Mouse (Mus musculus): ENCODE results near the gene Pcsk6. TPM values are rescaled to one million over a fixed set of nuclear protein-coding genes. Genes with fewer than 3 reads are reported as not detected.
"Not testable (repeated sequence)": the region's sequence is repeated elsewhere in the genome, so short reads cannot be mapped to it uniquely, and the experiment has no call there.

Gene Pcsk6
- polyA plus RNA-seq, 1 experiment from 2014 or later: 0.51 TPM

- ATAC-seq (ENCODE audit: low read depth) (no peak), DNase-seq (no peak)
- H3K4me2 ChIP-seq: no peak overlapping the region
- H3K27me3 ChIP-seq: no peaks in the 10 kb centered on the region
- H3K9ac ChIP-seq: no peak overlapping the region
- no peak overlapping the region for H3K4me3 ChIP-seq (replicated peaks)
- H3K4me1 ChIP-seq (replicated peaks): peaks cover 6% of the 10 kb centered on the region; the same call in 1 of the 2 replicates
- 63% methylated on average over 3 of the region's 3 CpGs for WGBS (ENCODE audit: insufficient replicate concordance)
- no peak overlapping the region for H3K27ac ChIP-seq
- no peaks in the 10 kb centered on the region for H3K36me3 ChIP-seq
- H3K9me3 ChIP-seq (replicated peaks): no peaks in the 10 kb centered on the region
Observed at GRCm38 (mm10) chr7:65913088-65913610, 51.6 kb downstream of the Pcsk6 start.

- no peaks in the 10 kb centered on the region for H3K27me3 ChIP-seq
- H3K9me3 ChIP-seq (replicated peaks): no peaks in the 10 kb centered on the region
- peak overlapping the region; percentile 66 for H3K27ac ChIP-seq
- H3K4me3 ChIP-seq (replicated peaks): no peak overlapping the region
- no peak overlapping the region for H3K4me2 ChIP-seq
- ATAC-seq (ENCODE audit: low read depth) (peak; percentile 65), DNase-seq (no peak)
- peaks cover 6% of the 10 kb centered on the region; the same call in 1 of the 2 replicates for H3K4me1 ChIP-seq (replicated peaks)
- H3K9ac ChIP-seq: no peak overlapping the region
- 48% methylated on average over 11 of the region's 11 CpGs for WGBS (ENCODE audit: insufficient replicate concordance)
- no peaks in the 10 kb centered on the region for H3K36me3 ChIP-seq
Observed at GRCm38 (mm10) chr7:65914761-65915301, 53.3 kb downstream of the Pcsk6 start.

- Histone ChIP-seq H3K27me3 (no peaks in the 10 kb centered on the region), H3K36me3 (no peaks in the 10 kb centered on the region), H3K4me3 (replicated peaks) (no peak overlapping the region), H3K27ac (peak overlapping the region; percentile 66; the same call in 1 of the 2 replicates), H3K9ac (no peak overlapping the region), H3K4me2 (no peak overlapping the region), H3K4me1 (replicated peaks) (peaks cover 6% of the 10 kb centered on the region; the same call in 1 of the 2 replicates), H3K9me3 (replicated peaks) (no peaks in the 10 kb centered on the region)
- ATAC-seq (ENCODE audit: low read depth): 0 out of 2 replicates have a peak, but pooled peaks have one; percentile 14
- no peak for DNase-seq
- 62% methylated on average over 7 of the region's 7 CpGs for WGBS (ENCODE audit: insufficient replicate concordance)
Observed at GRCm38 (mm10) chr7:65915821-65916220, 54.3 kb downstream of the Pcsk6 start.

GRCm38 (mm10) chr7:65916566-65916965, 55.0 kb downstream of the Pcsk6 start:
- Histone ChIP-seq H3K27me3 (no peaks in the 10 kb centered on the region), H3K36me3 (no peaks in the 10 kb centered on the region), H3K9ac (no peak overlapping the region), H3K4me1 (replicated peaks) (peaks cover 6% of the 10 kb centered on the region; the same call in 1 of the 2 replicates), H3K27ac (no peak overlapping the region), H3K4me2 (no peak overlapping the region), H3K4me3 (replicated peaks) (no peak overlapping the region), H3K9me3 (replicated peaks) (no peaks in the 10 kb centered on the region)
- DNase-seq (no peak), ATAC-seq (ENCODE audit: low read depth) (no peak)
- whole genome bisulfite sequencing (ENCODE audit: insufficient replicate concordance): 70% methylated on average over 8 of the region's 8 CpGs

GRCm38 (mm10) chr7:65918431-65918830, 56.9 kb downstream of the Pcsk6 start:
- no peaks in the 10 kb centered on the region for H3K36me3 ChIP-seq
- H3K4me1 ChIP-seq (replicated peaks): peaks cover 6% of the 10 kb centered on the region; the same call in 1 of the 2 replicates
- no peak overlapping the region for H3K9ac ChIP-seq
- no peak overlapping the region for H3K4me3 ChIP-seq (replicated peaks)
- H3K27ac ChIP-seq: no peak overlapping the region
- H3K4me2 ChIP-seq: no peak overlapping the region
- ATAC-seq (ENCODE audit: low read depth) (no peak), DNase-seq (no peak)
- WGBS (ENCODE audit: insufficient replicate concordance): 75% methylated on average over 4 of the region's 4 CpGs
- no peaks in the 10 kb centered on the region for H3K27me3 ChIP-seq
- H3K9me3 ChIP-seq (replicated peaks): no peaks in the 10 kb centered on the region

GRCm38 (mm10) chr7:65929398-65929797, 67.9 kb downstream of the Pcsk6 start:
- H3K4me3 ChIP-seq (replicated peaks): no peak overlapping the region
- no peaks in the 10 kb centered on the region for H3K9me3 ChIP-seq (replicated peaks)
- H3K9ac ChIP-seq: no peak overlapping the region
- ATAC-seq (ENCODE audit: low read depth): peak; percentile 70
- no peaks in the 10 kb centered on the region for H3K36me3 ChIP-seq
- H3K27ac ChIP-seq: no peak overlapping the region
- 39% methylated on average over 5 of the region's 5 CpGs for WGBS (ENCODE audit: insufficient replicate concordance)
- no peak overlapping the region for H3K4me2 ChIP-seq
- no peak for DNase-seq
- H3K27me3 ChIP-seq: no peaks in the 10 kb centered on the region
- no peaks in the 10 kb centered on the region; the same call in 1 of the 2 replicates for H3K4me1 ChIP-seq (replicated peaks)

GRCm38 (mm10) chr7:65930478-65930877, 68.9 kb downstream of the Pcsk6 start:
- Histone ChIP-seq H3K9ac (no peak overlapping the region), H3K4me1 (replicated peaks) (no peaks in the 10 kb centered on the region; the same call in 1 of the 2 replicates), H3K36me3 (no peaks in the 10 kb centered on the region), H3K27me3 (no peaks in the 10 kb centered on the region), H3K27ac (no peak overlapping the region), H3K4me2 (no peak overlapping the region), H3K4me3 (replicated peaks) (no peak overlapping the region), H3K9me3 (replicated peaks) (no peaks in the 10 kb centered on the region)
- ATAC-seq (ENCODE audit: low read depth) (no peak), DNase-seq (no peak)
- 58% methylated on average over 11 of the region's 11 CpGs for WGBS (ENCODE audit: insufficient replicate concordance)

- H3K4me3 ChIP-seq (replicated peaks); DNase-seq; H3K9ac ChIP-seq; H3K36me3 ChIP-seq; H3K27ac ChIP-seq; H3K4me1 ChIP-seq (replicated peaks); H3K27me3 ChIP-seq; H3K9me3 ChIP-seq (replicated peaks); H3K4me2 ChIP-seq; ATAC-seq (ENCODE audit: low read depth): not testable (repeated sequence)
- WGBS (ENCODE audit: insufficient replicate concordance): 50% methylated on average over 3 of the region's 3 CpGs
Observed at GRCm38 (mm10) chr7:65934238-65934970, 72.9 kb downstream of the Pcsk6 start.

- H3K4me1 ChIP-seq (replicated peaks): no peaks in the 10 kb centered on the region; the same call in 1 of the 2 replicates
- H3K4me3 ChIP-seq (replicated peaks): no peak overlapping the region
- no peaks in the 10 kb centered on the region for H3K9me3 ChIP-seq (replicated peaks)
- no peak overlapping the region for H3K4me2 ChIP-seq
- ATAC-seq (ENCODE audit: low read depth) (no peak), DNase-seq (no peak)
- H3K9ac ChIP-seq: no peak overlapping the region
- H3K36me3 ChIP-seq: no peaks in the 10 kb centered on the region
- H3K27ac ChIP-seq: no peak overlapping the region
- WGBS (ENCODE audit: insufficient replicate concordance): 14% methylated on average over 1 of the region's 1 CpGs
- H3K27me3 ChIP-seq: no peaks in the 10 kb centered on the region
Observed at GRCm38 (mm10) chr7:65935211-65935610, 73.7 kb downstream of the Pcsk6 start.

- no peak for ATAC-seq (ENCODE audit: low read depth)
- H3K9me3 ChIP-seq (replicated peaks): no peaks in the 10 kb centered on the region
- no peak for DNase-seq
- H3K9ac ChIP-seq: no peak overlapping the region
- H3K4me2 ChIP-seq: no peak overlapping the region
- no peaks in the 10 kb centered on the region for H3K27me3 ChIP-seq
- no peaks in the 10 kb centered on the region for H3K36me3 ChIP-seq
- H3K4me1 ChIP-seq (replicated peaks): peaks cover 7% of the 10 kb centered on the region
- 56% methylated on average over 7 of the region's 7 CpGs for WGBS (ENCODE audit: insufficient replicate concordance)
- no peak overlapping the region for H3K27ac ChIP-seq
- H3K4me3 ChIP-seq (replicated peaks): no peak overlapping the region
Observed at GRCm38 (mm10) chr7:65940988-65941387, 79.5 kb downstream of the Pcsk6 start.

- Histone ChIP-seq H3K4me1 (replicated peaks) (peaks cover 11% of the 10 kb centered on the region), H3K9me3 (replicated peaks) (no peaks in the 10 kb centered on the region), H3K27me3 (no peaks in the 10 kb centered on the region), H3K27ac (no peak overlapping the region), H3K4me2 (no peak overlapping the region), H3K36me3 (no peaks in the 10 kb centered on the region), H3K9ac (no peak overlapping the region), H3K4me3 (replicated peaks) (no peak overlapping the region)
- DNase-seq (no peak), ATAC-seq (ENCODE audit: low read depth) (no peak)
- WGBS (ENCODE audit: insufficient replicate concordance): 47% methylated on average over 8 of the region's 8 CpGs
Observed at GRCm38 (mm10) chr7:65945342-65945993, 83.9 kb downstream of the Pcsk6 start.

Measured in liver, embryonic 13.5 days (tissue).